Mouse (Mus musculus): ENCODE measurements around the gene Nup210.
A peak's percentile ranks its signal among the peaks of the same experiment; 100 is the strongest.
"Not testable (repeated sequence)": the region's sequence is repeated elsewhere in the genome, so short reads cannot be mapped to it uniquely, and the experiment has no call there.

Gene Nup210

DNA sequence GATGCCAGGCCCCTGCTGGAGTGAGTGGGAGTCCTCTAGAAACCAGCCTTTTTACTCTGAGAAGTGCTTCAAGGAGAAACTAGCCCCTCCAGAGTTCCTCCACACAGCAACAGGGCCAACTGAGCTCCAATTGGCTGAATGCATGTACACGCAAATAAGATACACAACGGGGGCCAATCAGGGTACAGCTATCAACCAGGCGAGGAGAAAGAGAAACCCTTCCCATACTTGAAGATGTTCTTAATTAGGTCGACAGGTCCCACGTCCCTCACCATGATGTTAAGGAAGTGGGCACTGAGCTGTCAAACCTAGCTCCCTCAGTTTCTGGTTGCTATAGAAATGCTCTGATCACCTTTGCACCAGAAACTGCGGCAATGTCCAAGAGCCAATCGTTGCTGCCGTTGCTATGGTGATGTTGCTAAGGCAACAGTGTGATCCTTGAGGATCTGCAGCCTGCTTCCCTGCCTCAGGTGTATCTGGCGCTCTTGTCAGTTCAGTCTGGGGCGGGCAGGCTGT is 37.0 kb upstream of the Nup210 start:
- peak; percentile 73 for DNase-seq (ENCODE audit: low read depth, low spot score)
- Histone ChIP-seq H3K27me3 (ENCODE audit: control insufficient read depth, insufficient read depth, low read length, poor library complexity, severe bottlenecking) (no peaks in the 10 kb centered on the region), H3K36me3 (ENCODE audit: control insufficient read depth, insufficient read depth, low read length, poor library complexity, severe bottlenecking) (no peaks in the 10 kb centered on the region)

DNA sequence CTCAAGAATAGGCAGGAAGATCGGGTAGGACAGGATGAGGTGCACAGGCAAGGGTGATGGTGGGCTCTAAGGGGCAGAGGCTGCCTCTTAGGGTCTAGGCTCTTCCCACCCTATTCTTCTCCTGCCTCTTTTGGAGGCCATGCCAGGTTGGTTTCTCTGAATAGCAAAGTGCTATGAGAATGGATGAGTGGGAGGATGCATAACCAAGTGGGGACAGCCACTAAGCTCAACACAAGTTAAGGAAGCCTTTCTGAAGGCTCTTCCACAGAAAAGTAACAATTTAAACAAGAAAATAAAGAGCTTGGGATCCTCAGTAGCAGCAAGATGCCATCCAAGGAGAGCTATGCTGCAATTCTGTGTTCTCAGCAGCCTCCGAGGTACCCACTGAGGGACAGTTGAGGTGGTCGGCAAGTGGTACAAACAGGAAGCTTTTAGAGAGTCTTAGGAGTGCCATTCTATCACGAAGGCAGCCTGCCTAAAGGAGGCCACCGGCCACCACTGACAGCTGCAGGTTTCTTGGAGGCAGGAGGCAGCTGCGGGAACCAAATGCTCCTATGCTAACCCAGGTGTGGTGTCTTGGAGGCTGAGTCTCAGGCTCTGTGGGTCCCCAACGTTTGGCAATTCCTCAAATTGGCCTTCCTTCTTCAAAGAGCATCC is 36.4 kb upstream of the Nup210 start:
- no peak for DNase-seq (ENCODE audit: low read depth, low spot score)
- no peaks in the 10 kb centered on the region for H3K27me3 ChIP-seq (ENCODE audit: control insufficient read depth, insufficient read depth, low read length, poor library complexity, severe bottlenecking)
- H3K36me3 ChIP-seq (ENCODE audit: control insufficient read depth, insufficient read depth, low read length, poor library complexity, severe bottlenecking) = no peaks in the 10 kb centered on the region

DNA sequence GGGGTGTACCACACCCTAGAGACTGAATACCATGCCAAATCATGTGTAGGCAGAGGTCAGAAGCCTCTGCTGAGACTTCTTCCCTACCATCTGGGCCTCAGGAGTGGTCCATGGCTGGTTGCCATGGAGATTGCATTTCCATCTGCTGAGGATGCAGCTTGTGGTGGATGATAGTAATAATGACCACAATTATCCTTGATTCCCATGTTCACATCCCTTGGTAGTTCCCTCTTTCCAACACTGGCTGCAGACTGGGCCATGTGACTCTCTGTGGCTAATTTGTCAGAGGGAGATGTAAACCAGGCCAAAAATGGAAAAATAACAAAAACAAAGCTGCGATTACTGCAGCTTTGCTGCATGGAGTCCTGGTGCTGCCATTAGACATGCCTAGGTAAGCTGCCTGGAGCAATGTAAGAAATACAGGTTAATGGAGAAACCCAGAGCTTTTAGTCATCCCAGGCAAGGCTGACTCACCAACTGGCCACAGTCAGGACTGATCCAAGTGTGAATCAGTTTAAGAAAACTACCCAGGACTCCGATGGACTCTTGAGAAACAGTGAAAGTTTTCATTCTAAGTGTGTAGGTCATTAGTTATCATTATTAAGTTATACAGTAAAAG is 30.6 kb upstream of the Nup210 start:
- no peaks in the 10 kb centered on the region for H3K27me3 ChIP-seq (ENCODE audit: control insufficient read depth, insufficient read depth, low read length, poor library complexity, severe bottlenecking)
- no peaks in the 10 kb centered on the region for H3K36me3 ChIP-seq (ENCODE audit: control insufficient read depth, insufficient read depth, low read length, poor library complexity, severe bottlenecking)
- DNase-seq (ENCODE audit: low read depth, low spot score) = no peak

DNA sequence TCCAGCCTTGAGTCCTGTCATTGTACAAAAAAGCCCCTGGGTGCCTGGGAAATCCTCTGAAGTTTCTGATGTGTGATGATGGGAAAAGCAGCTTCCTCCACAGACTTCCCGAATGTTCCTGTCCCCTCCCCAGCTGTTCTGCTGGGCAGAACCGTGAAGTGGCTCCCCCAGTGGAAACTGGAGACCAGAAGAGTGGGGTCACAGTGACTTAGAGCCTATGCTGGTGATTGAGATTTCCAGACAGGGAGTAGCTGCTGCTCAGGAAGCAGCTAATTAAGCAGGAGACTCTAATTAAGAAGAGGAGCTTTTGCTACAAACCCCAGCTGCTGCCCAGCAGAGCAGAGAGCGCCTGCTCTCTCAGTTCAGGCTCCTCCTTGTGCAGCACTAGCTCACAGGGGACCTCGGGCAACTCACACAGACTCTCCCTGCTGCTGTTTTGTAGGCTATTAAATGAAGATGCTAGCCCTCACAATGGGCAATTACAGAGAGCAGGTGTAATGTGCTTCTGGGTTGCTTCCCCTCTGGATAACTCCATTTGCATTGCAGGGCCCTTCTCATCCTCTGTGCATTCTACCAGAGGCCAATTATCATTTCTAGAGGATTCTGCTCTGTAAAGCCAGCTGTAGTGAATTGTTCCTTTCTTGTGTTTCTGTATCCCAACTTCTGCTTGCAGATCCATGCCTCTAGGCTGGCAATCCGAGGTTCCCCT is 30.0 kb upstream of the Nup210 start:
- no peak for DNase-seq (ENCODE audit: low read depth, low spot score)
- H3K36me3 ChIP-seq (ENCODE audit: control insufficient read depth, insufficient read depth, low read length, poor library complexity, severe bottlenecking) = no peaks in the 10 kb centered on the region

DNA sequence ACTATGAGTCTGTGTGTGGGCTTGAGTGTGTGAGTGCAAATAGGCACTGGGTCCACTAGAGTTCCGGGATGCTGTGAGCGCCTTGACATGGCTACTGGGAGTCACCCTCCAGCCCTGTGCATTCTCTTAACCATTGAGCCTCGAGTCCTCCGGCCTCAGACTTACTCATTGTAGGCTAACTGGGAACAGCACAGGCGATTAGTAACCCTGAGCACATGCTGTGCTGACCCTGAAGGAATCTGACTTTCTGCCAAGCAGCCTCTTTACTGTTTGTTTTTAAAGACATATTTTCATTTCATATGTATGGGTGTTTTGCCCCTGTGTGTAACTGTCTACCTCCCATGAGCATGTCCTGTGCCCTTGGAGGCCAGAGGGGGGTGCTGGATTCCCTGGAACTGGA is 28.9 kb upstream of the Nup210 start:
- H3K27me3 ChIP-seq (ENCODE audit: control insufficient read depth, insufficient read depth, low read length, poor library complexity, severe bottlenecking) = no peaks in the 10 kb centered on the region
- DNase-seq (ENCODE audit: low read depth, low spot score) = no peak
- no peaks in the 10 kb centered on the region for H3K36me3 ChIP-seq (ENCODE audit: control insufficient read depth, insufficient read depth, low read length, poor library complexity, severe bottlenecking)

More for the DNA sequence above, 30.0 kb upstream of the Nup210 start:
- no peaks in the 10 kb centered on the region for H3K27me3 ChIP-seq (ENCODE audit: control insufficient read depth, insufficient read depth, low read length, poor library complexity, severe bottlenecking)

DNA sequence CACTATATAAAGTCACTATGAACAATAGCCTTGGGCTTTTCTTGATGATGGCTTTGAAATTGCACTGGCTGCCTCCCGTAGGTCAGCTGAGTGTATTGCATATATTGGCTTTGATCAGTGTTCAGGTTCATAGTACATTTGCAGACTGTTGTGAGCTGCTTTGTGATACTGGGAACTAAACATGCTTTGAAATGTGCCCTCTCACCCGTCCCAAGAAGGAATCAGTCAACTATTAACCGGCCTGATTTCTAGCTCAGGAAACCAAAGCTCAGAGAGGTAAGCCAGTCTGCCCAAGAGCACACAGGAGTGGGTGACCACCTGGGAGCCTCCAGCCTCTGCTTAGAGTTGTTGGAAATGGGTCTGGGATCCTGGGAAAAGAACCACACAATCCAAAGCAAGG is 28.4 kb upstream of the Nup210 start:
- Histone ChIP-seq H3K27me3 (ENCODE audit: control insufficient read depth, insufficient read depth, low read length, poor library complexity, severe bottlenecking) (no peaks in the 10 kb centered on the region), H3K36me3 (ENCODE audit: control insufficient read depth, insufficient read depth, low read length, poor library complexity, severe bottlenecking) (no peaks in the 10 kb centered on the region)
- no peak for DNase-seq (ENCODE audit: low read depth, low spot score)

DNA sequence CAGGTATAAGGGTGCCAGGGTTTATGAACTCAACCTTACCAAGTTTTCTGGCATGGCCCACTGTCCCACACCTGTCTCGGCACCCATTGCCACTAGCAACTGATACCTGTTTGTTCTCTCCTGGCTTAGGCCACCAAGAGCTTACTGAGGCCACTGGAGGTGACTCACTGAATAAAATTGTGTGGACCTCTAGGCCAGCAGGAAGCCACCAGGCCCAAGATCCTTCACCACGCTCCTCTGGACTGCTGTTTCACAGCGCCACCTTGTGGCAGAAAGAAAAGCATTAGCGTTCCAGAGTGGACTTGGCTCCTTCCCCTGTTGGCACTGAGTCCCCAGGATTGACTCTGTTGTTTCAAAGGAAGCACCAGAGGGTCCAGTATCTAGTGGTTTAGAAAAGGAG is 23.2 kb upstream of the Nup210 start:
- H3K36me3 ChIP-seq (ENCODE audit: control insufficient read depth, insufficient read depth, low read length, poor library complexity, severe bottlenecking) = no peaks in the 10 kb centered on the region
- peak; percentile 87 for DNase-seq (ENCODE audit: low read depth, low spot score)
- no peaks in the 10 kb centered on the region for H3K27me3 ChIP-seq (ENCODE audit: control insufficient read depth, insufficient read depth, low read length, poor library complexity, severe bottlenecking)

DNA sequence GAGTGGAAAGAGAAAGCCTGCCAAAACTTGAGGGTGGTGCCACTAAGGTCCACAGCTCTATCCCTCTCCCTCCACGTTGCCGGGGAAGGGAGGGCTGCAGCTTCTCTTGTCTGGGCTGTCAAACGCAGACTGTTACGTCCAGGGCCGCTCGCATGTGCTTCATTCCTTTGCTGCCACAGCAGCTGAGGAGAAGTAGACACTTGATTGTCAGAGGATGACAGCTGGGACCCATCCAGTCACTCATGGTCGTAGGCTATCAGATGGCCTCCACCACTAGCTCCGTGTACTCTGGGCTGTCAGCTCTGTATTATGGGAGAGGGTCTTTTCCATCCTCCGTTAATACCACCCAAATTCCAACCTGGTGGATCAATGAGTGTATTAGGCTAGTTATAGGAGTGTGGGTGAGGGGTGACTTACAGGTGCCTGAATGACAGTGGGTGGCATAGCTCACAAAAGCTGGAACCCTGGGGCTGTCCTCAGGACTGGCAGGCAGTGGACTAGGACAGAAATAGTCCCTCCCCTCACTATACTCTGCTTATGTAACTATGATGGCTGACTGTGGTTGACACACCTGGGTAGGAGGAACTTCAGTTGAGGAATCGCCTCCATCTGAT is 20.8 kb upstream of the Nup210 start:
- no peak for DNase-seq (ENCODE audit: low read depth, low spot score)
- no peaks in the 10 kb centered on the region for H3K27me3 ChIP-seq (ENCODE audit: control insufficient read depth, insufficient read depth, low read length, poor library complexity, severe bottlenecking)
- no peaks in the 10 kb centered on the region for H3K36me3 ChIP-seq (ENCODE audit: control insufficient read depth, insufficient read depth, low read length, poor library complexity, severe bottlenecking)

DNA sequence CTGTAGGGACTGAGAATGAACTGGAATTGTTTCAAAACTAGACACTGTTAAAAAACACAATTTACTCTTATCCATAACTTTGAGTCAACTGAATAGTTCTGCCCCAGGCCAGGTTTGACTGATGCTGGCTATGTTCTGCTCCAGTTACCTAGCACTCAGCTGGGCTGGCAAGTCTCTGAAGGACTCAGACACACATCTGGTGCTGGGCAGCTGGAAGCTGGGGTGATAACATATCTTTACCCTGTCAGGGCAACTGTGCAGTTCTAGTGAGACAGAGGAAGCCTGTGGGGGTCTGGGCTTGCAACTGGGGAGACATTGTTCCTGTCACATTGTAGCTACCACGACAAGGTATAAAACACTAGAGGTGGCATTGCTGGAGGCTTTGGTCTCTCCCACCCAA is 14.2 kb upstream of the Nup210 start:
- H3K36me3 ChIP-seq (ENCODE audit: control insufficient read depth, insufficient read depth, low read length, poor library complexity, severe bottlenecking) = no peaks in the 10 kb centered on the region
- DNase-seq (ENCODE audit: low read depth, low spot score) = no peak
- no peaks in the 10 kb centered on the region for H3K27me3 ChIP-seq (ENCODE audit: control insufficient read depth, insufficient read depth, low read length, poor library complexity, severe bottlenecking)

DNA sequence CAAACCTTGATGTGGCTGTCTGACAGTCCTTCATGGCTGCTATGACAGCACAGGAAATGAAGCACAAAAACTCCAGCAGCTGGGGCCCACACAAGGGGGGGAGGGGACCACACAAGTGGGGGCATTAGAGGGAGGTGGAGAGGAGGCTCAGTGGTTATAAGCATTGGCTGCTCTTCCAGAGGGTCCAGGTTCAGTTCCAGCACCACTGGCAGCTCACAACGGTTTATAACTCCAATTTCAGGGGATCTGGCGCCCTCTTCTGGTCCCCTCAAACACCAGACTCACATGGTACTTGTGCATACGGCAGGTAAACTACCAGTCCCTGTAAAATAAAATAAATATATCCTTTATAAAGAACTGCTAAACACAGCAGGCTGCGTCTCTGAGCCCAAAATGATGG is 12.4 kb upstream of the Nup210 start:
- H3K27me3 ChIP-seq (ENCODE audit: control insufficient read depth, insufficient read depth, low read length, poor library complexity, severe bottlenecking) = no peaks in the 10 kb centered on the region
- H3K36me3 ChIP-seq (ENCODE audit: control insufficient read depth, insufficient read depth, low read length, poor library complexity, severe bottlenecking) = no peaks in the 10 kb centered on the region
- DNase-seq (ENCODE audit: low read depth, low spot score) = peak; percentile 64

DNA sequence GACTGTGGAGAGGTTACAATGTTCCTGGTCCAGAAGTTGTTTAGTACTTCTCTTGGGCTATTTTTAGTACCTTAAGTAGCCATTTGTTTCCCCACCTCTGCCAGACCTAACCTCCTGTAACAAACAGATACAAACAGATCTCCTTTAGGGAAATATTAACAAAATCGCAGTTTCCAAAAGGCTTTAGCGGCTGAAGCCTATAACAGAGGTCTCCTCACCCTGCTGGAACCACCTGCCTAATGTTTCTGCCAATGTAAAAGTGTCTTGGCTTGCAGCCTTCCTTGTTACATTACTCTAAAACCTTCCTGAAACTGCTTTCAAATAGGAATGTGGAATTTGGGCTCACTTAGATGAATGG is 8.6 kb upstream of the Nup210 start:
- no peak for DNase-seq (ENCODE audit: low read depth, low spot score)
- Histone ChIP-seq H3K36me3 (ENCODE audit: control insufficient read depth, insufficient read depth, low read length, poor library complexity, severe bottlenecking) (no peaks in the 10 kb centered on the region), H3K27me3 (ENCODE audit: control insufficient read depth, insufficient read depth, low read length, poor library complexity, severe bottlenecking) (no peaks in the 10 kb centered on the region)

DNA sequence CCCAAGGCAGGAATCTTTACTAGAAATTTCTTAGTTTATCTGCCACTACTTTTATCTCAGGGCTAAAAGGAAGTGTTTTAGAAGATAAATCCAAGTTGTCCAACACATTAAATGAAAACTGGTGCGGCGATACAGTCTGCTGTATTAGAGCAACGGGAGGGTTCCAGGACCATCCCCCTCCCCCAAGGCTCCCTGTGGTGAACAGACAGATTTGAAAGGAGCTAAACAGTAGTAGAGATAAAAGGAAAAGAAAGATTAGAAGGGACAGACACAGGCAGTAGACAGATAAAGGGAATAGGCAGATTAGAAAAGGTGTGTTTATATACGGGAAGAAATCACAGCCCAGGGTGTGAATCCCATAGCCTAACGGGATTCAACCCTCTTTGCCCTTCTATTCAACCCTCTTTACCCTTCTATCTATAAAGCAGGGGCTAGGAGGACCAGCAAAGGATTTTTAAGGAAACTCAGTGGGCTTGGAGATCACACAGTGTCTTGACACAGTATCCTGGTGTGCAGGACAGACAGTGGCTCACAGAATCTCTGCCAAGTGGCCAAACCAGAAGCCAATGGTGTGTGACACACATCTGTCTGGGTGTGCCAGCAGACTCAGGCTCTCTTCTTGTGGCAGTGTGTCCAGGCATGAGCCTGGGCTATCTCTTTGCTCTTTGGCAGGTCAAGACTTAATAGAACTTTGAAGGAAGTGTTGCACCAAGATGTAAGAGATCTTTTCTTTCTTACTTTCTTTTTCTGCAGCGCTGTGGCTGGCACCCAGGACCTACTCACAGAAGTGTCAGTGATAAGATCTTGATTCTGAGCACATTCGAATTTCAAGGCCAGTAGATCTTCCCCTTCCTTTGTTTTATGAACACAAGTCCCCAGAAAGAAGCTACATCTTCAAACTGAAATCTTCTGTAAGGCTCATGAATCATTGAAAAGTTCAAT is 7.9 kb upstream of the Nup210 start:
- no peaks in the 10 kb centered on the region for H3K27me3 ChIP-seq (ENCODE audit: control insufficient read depth, insufficient read depth, low read length, poor library complexity, severe bottlenecking)
- no peak for DNase-seq (ENCODE audit: low read depth, low spot score)
- H3K36me3 ChIP-seq (ENCODE audit: control insufficient read depth, insufficient read depth, low read length, poor library complexity, severe bottlenecking) = no peaks in the 10 kb centered on the region

DNA sequence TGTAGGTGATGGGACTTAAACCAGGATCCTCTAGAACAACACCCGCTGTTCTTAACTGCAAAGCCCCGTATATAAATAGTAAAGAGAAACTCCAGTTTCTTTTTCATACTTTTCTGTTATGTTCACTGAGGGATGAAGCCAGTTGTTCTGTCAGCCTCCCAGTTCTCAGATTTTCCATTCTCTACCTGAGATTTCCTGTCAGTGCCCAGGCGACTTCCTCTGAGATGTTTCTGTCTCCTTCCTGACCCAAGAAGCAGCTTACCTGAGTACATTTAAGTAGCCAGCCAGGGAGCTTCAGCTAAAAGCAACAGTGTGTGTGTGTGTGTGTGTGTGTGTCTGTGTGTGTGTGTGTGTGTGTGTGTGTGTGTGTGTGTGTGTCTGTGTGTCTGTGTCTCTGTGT is 6.8 kb upstream of the Nup210 start:
- H3K27me3 ChIP-seq (ENCODE audit: control insufficient read depth, insufficient read depth, low read length, poor library complexity, severe bottlenecking) = no peaks in the 10 kb centered on the region
- no peaks in the 10 kb centered on the region for H3K36me3 ChIP-seq (ENCODE audit: control insufficient read depth, insufficient read depth, low read length, poor library complexity, severe bottlenecking)
- DNase-seq (ENCODE audit: low read depth, low spot score) = peak; percentile 62

DNA sequence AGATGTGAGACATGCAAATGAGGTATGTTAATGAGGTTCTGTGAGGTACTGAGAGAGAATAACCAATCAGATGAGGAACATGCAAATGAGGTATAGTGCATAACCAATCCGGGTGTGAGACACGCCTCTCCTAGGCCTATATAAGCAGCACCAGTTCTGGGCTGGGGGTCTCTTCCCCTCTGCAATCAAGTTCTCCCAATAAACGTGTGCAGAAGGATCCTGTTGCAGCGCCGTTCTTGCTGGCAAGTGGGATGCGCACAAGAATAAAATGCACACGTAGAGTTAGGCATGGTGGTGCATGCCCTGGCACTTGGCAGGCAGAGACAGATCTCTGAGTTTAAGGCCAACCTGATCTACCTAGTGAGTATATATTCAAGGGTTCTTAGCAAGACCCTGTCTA is 4.5 kb upstream of the Nup210 start:
- not testable (repeated sequence) for DNase-seq (ENCODE audit: low read depth, low spot score); H3K36me3 ChIP-seq (ENCODE audit: control insufficient read depth, insufficient read depth, low read length, poor library complexity, severe bottlenecking); H3K27me3 ChIP-seq (ENCODE audit: control insufficient read depth, insufficient read depth, low read length, poor library complexity, severe bottlenecking)
